ENCODE assay signal across 8 mouse cellular contexts in genomic region chr1:165235846-165236245, GRCm38 (mm10). TPM values are rescaled to one million over a fixed set of nuclear protein-coding genes. Genes with fewer than 3 reads are reported as not detected.
A peak's percentile ranks its signal among the peaks of the same experiment; 100 is the strongest.
DNase-seq lines count a peak whose midpoint lies in the region; ATAC-seq and TF ChIP-seq lines count a peak whose summit lies in the region.

No protein-coding gene starts in this region.

- H3K27ac ChIP-seq in cortical plate, adult 2 months (ENCODE audit: insufficient read depth, low read length), result no peak overlapping the region
- H3K27ac ChIP-seq in hindbrain, embryonic 11.5 days (ENCODE audit: low read depth, low read length), result no peak overlapping the region
- peak overlapping the region; percentile 88; the same call in 1 of the 2 replicates for H3K27ac ChIP-seq in midbrain, embryonic 14.5 days (replicated peaks; ENCODE audit: low read depth, low read length)

- H3K27me3 ChIP-seq in hindbrain, embryonic 11.5 days (ENCODE audit: control insufficient read depth, insufficient read depth, low read length), result no peaks in the 10 kb centered on the region
- no peaks in the 10 kb centered on the region for H3K27me3 ChIP-seq in midbrain, embryonic 14.5 days (ENCODE audit: control insufficient read depth, insufficient read depth, low read length)

- H3K4me3 ChIP-seq in cortical plate, adult 2 months (ENCODE audit: insufficient read depth, low read length), result peak overlapping the region; percentile 95
- peak overlapping the region; percentile 84 for H3K4me3 ChIP-seq in hindbrain, embryonic 11.5 days (ENCODE audit: low read depth, low read length)
- peak overlapping the region; percentile 91 for H3K4me3 ChIP-seq in midbrain, embryonic 14.5 days (replicated peaks; ENCODE audit: low read depth, low read length)

- 17% methylated on average over 10 of the region's 10 CpGs for WGBS in hindbrain, embryonic 11.5 days
- 10% methylated on average over 10 of the region's 10 CpGs for WGBS in midbrain, embryonic 14.5 days

- H3K36me3 ChIP-seq in hindbrain, embryonic 11.5 days (ENCODE audit: control insufficient read depth, insufficient read depth, low read length), result no peaks in the 10 kb centered on the region
- H3K36me3 ChIP-seq in midbrain, embryonic 14.5 days (ENCODE audit: control insufficient read depth, insufficient read depth, low read length), result no peaks in the 10 kb centered on the region

- TF ChIP-seq CTCF in cortical plate, adult 2 months (IDR thresholded peaks at IDR 0.05; ENCODE audit: extremely low read depth, insufficient read depth, low read length), result no peak

- H3K4me2 ChIP-seq in hindbrain, embryonic 11.5 days (replicated peaks; ENCODE audit: low read depth, low read length), result peak overlapping the region; percentile 48
- peak overlapping the region; percentile 81 for H3K4me2 ChIP-seq in midbrain, embryonic 14.5 days (ENCODE audit: low read length)

- TF ChIP-seq POLR2A in cortical plate, adult 2 months (IDR thresholded peaks at IDR 0.05; ENCODE audit: extremely low read depth, insufficient read depth, low read length), result no peak

- DNase-seq in kidney, postnatal 10 days, result peak; percentile 28
- DNase-seq in kidney, postnatal 25 days, result no peak
- DNase-seq in hindbrain, embryonic 11.5 days (ENCODE audit: low spot score), result peak; percentile 4
- peak; percentile 7 for DNase-seq in midbrain, embryonic 14.5 days
- no peak for DNase-seq in embryo, embryonic 10 days (ENCODE audit: low spot score)
- DNase-seq in right cerebral cortex, postnatal 25 days, result no peak

- H3K9ac ChIP-seq in hindbrain, embryonic 11.5 days (ENCODE audit: low read depth, low read length), result peak overlapping the region; percentile 78
- peak overlapping the region; percentile 80 for H3K9ac ChIP-seq in midbrain, embryonic 14.5 days (replicated peaks; ENCODE audit: low read length)

- H3K9me3 ChIP-seq in hindbrain, embryonic 11.5 days (ENCODE audit: control insufficient read depth, low read length), result no peaks in the 10 kb centered on the region
- no peaks in the 10 kb centered on the region for H3K9me3 ChIP-seq in midbrain, embryonic 14.5 days (ENCODE audit: control insufficient read depth, low read length)

- ATAC-seq in hindbrain, embryonic 11.5 days (ENCODE audit: low FRiP score), result no peak
- no peak for ATAC-seq in midbrain, embryonic 14.5 days (ENCODE audit: low FRiP score, low TSS enrichment)
- ATAC-seq in CD4-positive, CD25-positive, alpha-beta regulatory T cell, adult 4 months, result no peak

- peaks cover 3% of the 10 kb centered on the region for H3K4me1 ChIP-seq in cortical plate, adult 2 months (ENCODE audit: control insufficient read depth, insufficient read depth, low read length)
- no peaks in the 10 kb centered on the region; the same call in 1 of the 2 replicates for H3K4me1 ChIP-seq in hindbrain, embryonic 11.5 days (replicated peaks; ENCODE audit: control insufficient read depth, insufficient read depth, low read length)
- peaks cover 8% of the 10 kb centered on the region for H3K4me1 ChIP-seq in midbrain, embryonic 14.5 days (ENCODE audit: control insufficient read depth, insufficient read depth, low read length)

RNA-seq across cellular contexts. Expression of gene Tiprl, which starts 0.9 kb away (rescaled TPM):
- 47.2 TPM in 2 replicates for polyA plus RNA-seq in cortical plate, adult 2 months (2012; rRNA removed)
- 111 and 117 TPM in 2 replicates for polyA plus RNA-seq in hindbrain, embryonic 11.5 days (2014; fragmentation: Nextera tagmentation; extraction: Ambion mirVana)
- 145 and 150 TPM in 2 replicates for polyA plus RNA-seq in midbrain, embryonic 14.5 days (2014; fragmentation: Nextera tagmentation; extraction: Ambion mirVana)
- 100 to 1,000 TPM; 112 to 127 TPM for polyA plus RNA-seq in CD4-positive, CD25-positive, alpha-beta regulatory T cell, adult 4 months (2017; shearing (Covaris generic))

RNA-seq across cellular contexts. Expression of gene Sft2d2, which starts 41.6 kb away (rescaled TPM):
- polyA plus RNA-seq in cortical plate, adult 2 months (2012; rRNA removed), result 20.9 and 21.4 TPM in 2 replicates
- 11.1 and 11.8 TPM in 2 replicates for polyA plus RNA-seq in hindbrain, embryonic 11.5 days (2014; fragmentation: Nextera tagmentation; extraction: Ambion mirVana)
- polyA plus RNA-seq in midbrain, embryonic 14.5 days (2014; fragmentation: Nextera tagmentation; extraction: Ambion mirVana), result 4.3 and 6.1 TPM in 2 replicates
- polyA plus RNA-seq in CD4-positive, CD25-positive, alpha-beta regulatory T cell, adult 4 months (2017; shearing (Covaris generic)), result 10 to 100 TPM; 25.2 to 34.2 TPM

RNA-seq across cellular contexts. Expression of gene Gpr161, which starts 59.7 kb away (rescaled TPM):
- 3.8 and 6.6 TPM in 2 replicates for polyA plus RNA-seq in cortical plate, adult 2 months (2012; rRNA removed)
- polyA plus RNA-seq in hindbrain, embryonic 11.5 days (2014; fragmentation: Nextera tagmentation; extraction: Ambion mirVana), result 2.6 and 3.3 TPM in 2 replicates
- polyA plus RNA-seq in midbrain, embryonic 14.5 days (2014; fragmentation: Nextera tagmentation; extraction: Ambion mirVana), result 6.2 and 7.5 TPM in 2 replicates
- under 1 TPM in 1 of 2 experiments, not detected in 1; 0.09 TPM for polyA plus RNA-seq in CD4-positive, CD25-positive, alpha-beta regulatory T cell, adult 4 months (2017; shearing (Covaris generic))

Comparison
In these comparisons a context has a peak if more than half of its experiments do, and no peak if none do; other contexts are left out.
1. DNase-seq: peak in kidney, postnatal 10 days (single experiment), hindbrain, embryonic 11.5 days (single experiment) and midbrain, embryonic 14.5 days (single experiment); none in kidney, postnatal 25 days (0 of 2), embryo, embryonic 10 days (single experiment) and right cerebral cortex, postnatal 25 days (single experiment).
2. Peak in every context shown above with its lines, with median percentiles within 50 percentile points of each other: H3K4me3 ChIP-seq.